Mouse (Mus musculus) forebrain, embryonic 10.5 days (tissue): ENCODE measurements at regions not wholly inside any gene's neighbourhood (a gene's known extent, or its start where the extent isn't known, plus 50 kb on each side); places are given as distances from the start of the nearest gene placed in this dataset.

Experiments used
- DNase-seq: peaks from one replicate; pipeline ENCODE4 v3.0.0-alpha.2; 2017; ENCODE audit warnings: low spot score; ENCODE audit errors: extremely low spot score
- H3K27ac ChIP-seq: fragments of 300-500 bp; sonication (generic); 2 replicates; pipeline ENCODE4 v1.5.1; 2016; ENCODE audit warnings: mild to moderate bottlenecking
- H3K27me3 ChIP-seq: fragments of 300-500 bp; sonication (generic); 2 replicates; pipeline ENCODE4 v1.6.1; 2016; ENCODE audit warnings: mild to moderate bottlenecking; ENCODE audit not compliant: poor library complexity, severe bottlenecking
- H3K36me3 ChIP-seq: fragments of 300-500 bp; sonication (generic); replicated peaks from 2 replicates; pipeline ENCODE4 v1.6.1; 2016; ENCODE audit warnings: mild to moderate bottlenecking, moderate library complexity
- H3K4me1 ChIP-seq: fragments of 300-500 bp; sonication (generic); 2 replicates; pipeline ENCODE4 v1.6.1; 2016
- H3K4me3 ChIP-seq: fragments of 300-500 bp; sonication (generic); 2 replicates; pipeline ENCODE4 v1.5.1; 2016; ENCODE audit warnings: mild to moderate bottlenecking, moderate library complexity
- H3K9me3 ChIP-seq: fragments of 300-500 bp; sonication (generic); 2 replicates; pipeline ENCODE4 v1.6.1; 2016; ENCODE audit warnings: mild to moderate bottlenecking, moderate library complexity
- WGBS: fragments of 180-500 bp; shearing (Covaris S2); methylation state at CpG from one replicate; pipeline ENCODE4 v1.1.7; 2016; 5-methylcytosine and 5-hydroxymethylcytosine counted together

DNA sequence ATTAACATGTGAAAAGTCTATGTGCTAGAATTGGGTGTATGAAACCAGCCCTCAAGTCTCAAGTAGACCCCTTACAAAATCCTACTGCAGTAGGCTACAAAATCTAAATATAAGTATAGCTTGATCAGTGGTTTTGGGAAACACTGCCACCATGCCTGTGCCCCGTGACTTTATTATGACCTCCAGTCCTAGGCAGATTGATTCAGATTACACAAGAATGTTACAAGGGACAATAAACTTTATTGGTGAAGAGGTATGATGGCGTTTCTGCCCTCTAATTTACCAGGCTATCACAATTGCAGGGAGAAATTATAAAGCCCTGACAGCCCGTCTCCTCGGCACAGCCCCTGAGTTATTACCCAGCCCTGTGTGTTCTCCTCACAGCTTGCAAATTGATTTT is 337.4 kb upstream of the Arglu1 start:
- no peak for DNase-seq
- H3K4me1 ChIP-seq, result peaks cover 28% of the 10 kb centered on the region
- 79% methylated on average over 4 of the region's 4 CpGs for WGBS
- H3K4me3 ChIP-seq, result no peak overlapping the region
- H3K36me3 ChIP-seq, result no peaks in the 10 kb centered on the region
- no peaks in the 10 kb centered on the region for H3K9me3 ChIP-seq
- no peak overlapping the region for H3K27ac ChIP-seq
- peaks cover 12% of the 10 kb centered on the region; the same call in 1 of the 2 replicates for H3K27me3 ChIP-seq

DNA sequence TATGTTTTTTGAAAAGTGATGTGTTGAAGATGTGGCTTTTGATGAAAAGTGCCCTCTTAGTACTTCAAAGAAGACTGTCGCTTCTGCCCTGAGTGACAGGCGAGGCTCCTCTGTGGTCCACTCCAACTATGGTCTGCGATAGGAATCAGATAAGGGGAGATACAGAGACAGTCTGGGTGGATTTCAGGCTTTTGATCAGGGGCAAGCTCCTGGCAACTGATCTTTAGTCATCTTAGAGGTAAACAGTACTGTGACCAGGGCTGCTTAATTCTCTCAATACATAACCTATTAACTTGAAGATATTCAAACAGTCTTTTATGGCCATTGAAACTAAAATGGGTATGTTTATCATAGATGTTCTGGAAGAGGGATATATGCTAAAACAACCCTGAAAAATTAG is 335.6 kb upstream of the Arglu1 start:
- no peak for DNase-seq
- no peak overlapping the region for H3K4me3 ChIP-seq
- peaks cover 12% of the 10 kb centered on the region; the same call in 1 of the 2 replicates for H3K27me3 ChIP-seq
- H3K4me1 ChIP-seq, result peaks cover 17% of the 10 kb centered on the region
- 94% methylated on average over 3 of the region's 3 CpGs for WGBS
- no peaks in the 10 kb centered on the region for H3K36me3 ChIP-seq
- H3K27ac ChIP-seq, result no peak overlapping the region
- H3K9me3 ChIP-seq, result no peaks in the 10 kb centered on the region

DNA sequence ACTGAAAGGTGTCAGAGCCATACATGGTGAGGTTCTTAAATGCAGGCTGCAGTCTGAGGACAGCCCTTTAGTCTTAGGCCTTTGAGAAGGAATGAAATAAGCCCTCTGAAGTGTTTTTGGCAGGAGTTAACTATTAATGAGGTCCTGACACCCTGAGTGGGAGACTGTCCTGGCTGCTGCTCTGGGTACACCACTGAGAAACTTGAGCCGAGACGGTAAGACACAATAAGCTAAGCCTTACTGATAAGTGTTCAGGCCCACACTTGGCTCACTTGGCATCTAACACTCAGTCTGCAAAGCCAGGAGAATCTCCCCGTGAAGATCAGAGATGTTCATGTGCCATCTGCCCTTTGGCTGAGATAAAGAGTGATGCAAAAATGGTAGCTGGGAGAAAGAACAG is 335.1 kb upstream of the Arglu1 start:
- Histone ChIP-seq H3K4me1 (peaks cover 12% of the 10 kb centered on the region), H3K27ac (no peak overlapping the region), H3K27me3 (peaks cover 12% of the 10 kb centered on the region; the same call in 1 of the 2 replicates), H3K36me3 (no peaks in the 10 kb centered on the region), H3K9me3 (no peaks in the 10 kb centered on the region), H3K4me3 (no peak overlapping the region)
- DNase-seq, result no peak
- WGBS, result 86% methylated on average over 3 of the region's 3 CpGs

DNA sequence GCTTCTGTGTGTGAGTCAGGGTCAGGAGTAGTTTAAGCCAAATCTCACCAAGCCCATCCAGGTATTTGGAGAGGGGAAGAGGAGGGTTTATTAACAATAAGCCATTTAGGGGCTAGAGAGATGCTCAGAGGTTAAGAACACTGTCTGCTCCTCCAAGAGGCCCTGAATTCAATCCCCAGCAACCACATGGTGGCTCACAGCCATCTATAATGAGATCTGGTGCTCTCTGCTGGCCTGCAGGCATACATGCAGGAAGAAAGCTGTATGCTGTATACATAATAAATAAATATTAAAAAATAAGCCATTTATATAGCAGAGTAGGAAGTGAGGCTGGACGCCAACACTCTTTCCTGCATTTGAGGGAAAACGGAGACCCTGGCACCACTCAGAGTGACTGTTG is 330.4 kb upstream of the Arglu1 start:
- 86% methylated on average over 2 of the region's 2 CpGs for WGBS
- DNase-seq, result no peak
- Histone ChIP-seq H3K4me3 (no peak overlapping the region), H3K27ac (no peak overlapping the region), H3K9me3 (no peaks in the 10 kb centered on the region), H3K27me3 (no peaks in the 10 kb centered on the region), H3K36me3 (no peaks in the 10 kb centered on the region), H3K4me1 (no peaks in the 10 kb centered on the region)

DNA sequence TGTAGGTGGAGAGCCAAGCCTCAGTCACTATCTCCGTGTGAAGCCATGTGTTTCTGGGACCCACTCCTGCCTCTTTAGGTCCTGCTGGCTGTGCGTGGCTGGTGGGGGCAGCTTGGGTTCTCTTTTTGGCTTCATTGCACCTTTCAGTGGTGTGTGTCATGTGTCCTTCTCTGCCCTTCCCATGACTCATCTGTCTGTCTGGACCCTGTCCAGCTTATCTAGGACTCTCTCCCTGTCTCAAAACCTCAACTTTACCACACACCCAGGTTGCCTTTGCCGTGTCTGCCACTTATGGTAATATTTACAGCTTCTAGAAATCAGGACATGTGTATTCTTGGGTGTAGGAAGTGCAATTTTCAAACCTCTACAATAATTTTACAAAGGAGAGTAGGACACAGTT is 329.9 kb upstream of the Arglu1 start:
- 92% methylated on average over 3 of the region's 3 CpGs for WGBS
- DNase-seq, result no peak
- Histone ChIP-seq H3K27ac (no peak overlapping the region), H3K27me3 (no peaks in the 10 kb centered on the region), H3K9me3 (no peaks in the 10 kb centered on the region), H3K4me1 (no peaks in the 10 kb centered on the region), H3K36me3 (no peaks in the 10 kb centered on the region), H3K4me3 (no peak overlapping the region)

DNA sequence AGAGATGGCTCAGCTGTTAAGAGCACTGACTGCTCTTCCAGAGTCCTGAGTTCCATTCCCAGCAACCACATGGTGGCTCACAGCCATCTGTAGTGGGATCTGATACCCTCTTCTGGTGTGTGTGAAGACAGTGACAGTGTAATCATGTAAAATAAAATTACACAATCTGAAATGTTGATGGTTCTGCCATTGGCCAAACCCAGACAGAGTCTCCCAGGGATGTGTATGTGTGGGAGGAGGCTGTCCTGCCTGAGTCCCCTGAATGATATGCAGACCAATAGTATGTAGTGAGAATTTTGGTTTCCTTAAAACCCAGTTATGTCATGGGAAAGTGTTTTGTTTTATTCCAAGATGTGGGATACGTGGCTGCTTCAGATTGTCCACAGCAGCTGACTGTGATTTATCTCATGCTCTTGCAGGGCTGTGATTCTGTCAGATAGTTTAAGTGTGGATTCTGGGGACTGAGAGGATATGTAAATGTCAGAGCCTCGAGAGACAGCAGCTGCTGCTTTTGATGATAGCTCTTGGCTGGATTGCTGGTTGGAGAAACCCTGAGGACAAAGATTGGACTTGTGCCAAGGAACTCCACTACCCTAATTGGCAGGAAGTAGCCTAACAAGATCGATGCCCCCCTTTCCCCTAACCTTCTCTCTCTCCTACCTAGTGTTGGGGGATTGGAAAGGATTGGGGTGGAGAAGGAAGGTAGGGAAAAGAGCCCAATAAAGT is 321.6 kb upstream of the Arglu1 start:
- Histone ChIP-seq H3K4me3 (no peak overlapping the region), H3K27ac (no peak overlapping the region), H3K4me1 (peaks cover 6% of the 10 kb centered on the region; the same call in 1 of the 2 replicates), H3K27me3 (no peaks in the 10 kb centered on the region), H3K9me3 (no peaks in the 10 kb centered on the region), H3K36me3 (no peaks in the 10 kb centered on the region)
- 75% methylated on average over 3 of the region's 3 CpGs for WGBS
- DNase-seq, result no peak

DNA sequence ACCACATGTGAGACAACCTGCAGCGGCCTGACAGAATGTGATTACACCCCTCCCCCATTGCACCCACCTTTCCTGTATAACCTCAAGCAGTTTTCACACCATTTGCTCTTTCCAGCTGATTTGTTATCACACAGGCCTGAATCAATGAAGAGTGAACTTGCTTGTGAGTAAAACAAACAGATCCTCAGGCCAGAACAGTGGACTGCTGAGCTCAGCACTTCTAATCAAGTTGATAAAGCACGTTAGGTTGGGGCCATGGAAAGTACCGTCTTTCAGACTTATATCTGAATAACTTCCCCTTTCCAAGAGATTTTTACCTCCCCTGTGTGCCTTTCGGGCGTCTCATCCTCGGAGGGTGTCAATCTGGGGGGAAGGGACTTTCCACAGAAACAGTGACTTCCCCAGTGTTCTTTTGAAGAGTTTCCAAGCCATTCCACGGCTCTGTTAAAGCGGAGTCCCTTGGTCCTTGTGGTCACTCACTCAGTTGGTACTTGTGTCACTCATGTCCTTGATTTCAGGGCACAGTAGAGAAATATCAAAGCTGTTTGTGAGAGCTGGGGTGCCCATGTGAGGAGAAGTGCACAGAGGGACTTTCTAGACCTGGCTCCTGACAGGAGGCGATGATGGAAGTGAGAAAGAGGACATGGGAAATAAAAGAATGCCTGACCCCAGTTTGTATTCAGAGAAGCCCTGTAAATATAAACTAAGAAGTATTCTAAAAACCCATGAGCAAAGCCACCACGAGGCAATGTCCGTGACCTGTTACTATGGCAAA is 317.9 kb upstream of the Arglu1 start:
- peaks cover 6% of the 10 kb centered on the region; the same call in 1 of the 2 replicates for H3K4me1 ChIP-seq
- H3K27ac ChIP-seq, result no peak overlapping the region
- H3K4me3 ChIP-seq, result no peak overlapping the region
- H3K36me3 ChIP-seq, result no peaks in the 10 kb centered on the region
- no peak for DNase-seq
- 85% methylated on average over 11 of the region's 11 CpGs for WGBS
- H3K27me3 ChIP-seq, result no peaks in the 10 kb centered on the region
- no peaks in the 10 kb centered on the region for H3K9me3 ChIP-seq

DNA sequence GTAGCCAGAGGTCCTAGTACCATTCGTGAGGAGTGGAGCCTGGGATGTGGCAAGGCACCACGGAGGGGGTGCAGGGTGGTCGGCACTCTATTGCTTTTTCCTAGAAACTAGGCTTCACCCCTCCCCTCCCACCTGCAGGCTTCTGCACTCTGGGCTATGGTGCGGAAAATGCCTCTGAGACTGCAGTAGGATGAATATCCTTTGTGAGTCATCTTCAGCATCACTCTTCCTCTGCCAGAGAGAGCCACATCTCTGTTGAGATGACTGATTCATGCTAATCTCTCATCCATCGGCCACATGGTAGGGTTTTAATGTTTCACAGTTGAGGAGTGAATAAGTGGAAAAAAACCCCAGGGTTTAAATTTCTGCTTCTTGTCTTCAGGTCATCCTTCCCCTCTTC is 309.6 kb upstream of the Arglu1 start:
- Histone ChIP-seq H3K9me3 (no peaks in the 10 kb centered on the region), H3K27me3 (0 out of 2 replicates have a peak, but pooled peaks cover 11% of the 10 kb centered on the region), H3K36me3 (no peaks in the 10 kb centered on the region), H3K4me1 (peaks cover 11% of the 10 kb centered on the region), H3K4me3 (no peak overlapping the region), H3K27ac (no peak overlapping the region)
- WGBS, result 81% methylated on average over 5 of the region's 5 CpGs
- DNase-seq, result no peak

DNA sequence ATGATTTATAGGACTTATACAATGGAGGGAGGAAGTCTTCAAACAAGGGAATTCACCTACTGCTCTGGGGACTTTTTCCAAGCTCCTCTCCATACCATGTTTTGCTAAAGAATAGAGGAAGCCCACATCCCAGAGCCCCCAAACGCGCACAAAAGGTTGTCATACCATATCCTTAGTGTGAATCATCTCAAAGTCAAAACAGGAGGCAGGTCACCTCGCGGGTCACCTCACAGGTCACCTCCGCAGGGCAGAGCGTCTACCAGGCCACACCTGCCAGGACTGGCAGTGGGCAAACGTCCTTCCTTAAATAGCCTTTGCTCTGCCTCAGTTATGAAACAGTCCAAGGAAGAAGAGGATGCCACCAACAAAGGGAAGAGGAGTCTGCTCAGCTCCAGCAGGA is 307.3 kb upstream of the Arglu1 start:
- H3K9me3 ChIP-seq, result no peaks in the 10 kb centered on the region
- no peaks in the 10 kb centered on the region for H3K36me3 ChIP-seq
- no peak overlapping the region for H3K27ac ChIP-seq
- no peak for DNase-seq
- H3K4me3 ChIP-seq, result no peak overlapping the region
- peaks cover 19% of the 10 kb centered on the region; the same call in 1 of the 2 replicates for H3K27me3 ChIP-seq
- H3K4me1 ChIP-seq, result peaks cover 30% of the 10 kb centered on the region
- WGBS, result 74% methylated on average over 7 of the region's 7 CpGs

DNA sequence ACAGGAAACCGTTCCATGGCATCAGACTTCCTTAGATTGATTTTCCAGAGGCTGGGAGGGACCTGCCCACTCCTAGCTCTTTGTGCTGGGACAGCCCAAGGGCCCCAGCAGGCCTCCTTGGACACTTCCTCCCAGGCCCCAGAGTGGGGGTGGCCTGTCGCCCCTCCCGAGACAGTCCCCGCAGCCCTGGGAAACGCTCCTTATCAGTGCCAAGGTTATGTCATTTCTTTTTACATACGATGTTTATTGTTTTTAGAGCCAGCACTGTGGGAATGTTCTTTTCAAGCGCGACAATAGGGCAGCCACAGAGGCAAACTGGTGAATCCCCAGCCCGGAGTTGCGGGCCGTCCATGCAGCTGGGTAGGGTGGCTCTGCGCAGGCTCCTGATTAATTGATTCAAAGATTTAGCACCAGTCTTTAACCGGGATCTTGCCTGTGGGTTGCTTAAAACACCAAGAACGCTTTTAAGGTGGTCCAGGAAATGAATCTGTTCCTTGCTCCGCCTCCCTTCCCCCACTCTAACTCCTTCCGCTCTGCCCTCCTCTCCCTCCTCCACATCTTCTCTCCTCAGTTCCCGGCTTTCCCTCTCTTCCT is 304.4 kb upstream of the Arglu1 start:
- Histone ChIP-seq H3K27ac (peak overlapping the region; percentile 86), H3K36me3 (no peaks in the 10 kb centered on the region), H3K27me3 (peaks cover 36% of the 10 kb centered on the region), H3K4me3 (peak overlapping the region; percentile 48), H3K4me1 (peaks cover 51% of the 10 kb centered on the region), H3K9me3 (no peaks in the 10 kb centered on the region)
- peak; percentile 54 for DNase-seq
- under 1% methylated on average over 17 of the region's 17 CpGs for WGBS

DNA sequence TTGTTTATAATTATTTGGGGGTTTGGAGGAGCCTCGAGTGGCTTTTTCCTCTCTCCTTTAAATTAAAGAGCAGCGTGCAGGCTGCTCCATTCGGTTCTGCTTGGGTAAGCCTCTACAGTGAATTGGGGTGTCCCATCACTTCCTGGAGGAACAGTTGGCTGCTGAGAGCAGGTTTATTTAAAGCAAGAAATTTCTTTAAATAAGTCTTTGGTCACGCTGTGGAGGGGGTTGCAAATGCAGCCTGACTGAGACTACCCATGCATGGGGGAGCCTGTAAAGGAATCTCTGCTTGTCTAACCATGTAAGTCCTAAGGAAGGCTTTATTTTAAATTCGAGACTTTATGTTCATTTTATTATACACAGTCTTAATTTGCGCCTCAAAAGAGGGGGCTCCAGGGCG is 303.7 kb upstream of the Arglu1 start:
- H3K27ac ChIP-seq, result peak overlapping the region; percentile 86
- no peak for DNase-seq
- H3K9me3 ChIP-seq, result no peaks in the 10 kb centered on the region
- 17% methylated on average over 7 of the region's 7 CpGs for WGBS
- H3K4me3 ChIP-seq, result peak overlapping the region; percentile 48
- H3K4me1 ChIP-seq, result peaks cover 51% of the 10 kb centered on the region
- H3K27me3 ChIP-seq, result peaks cover 36% of the 10 kb centered on the region
- no peaks in the 10 kb centered on the region for H3K36me3 ChIP-seq

DNA sequence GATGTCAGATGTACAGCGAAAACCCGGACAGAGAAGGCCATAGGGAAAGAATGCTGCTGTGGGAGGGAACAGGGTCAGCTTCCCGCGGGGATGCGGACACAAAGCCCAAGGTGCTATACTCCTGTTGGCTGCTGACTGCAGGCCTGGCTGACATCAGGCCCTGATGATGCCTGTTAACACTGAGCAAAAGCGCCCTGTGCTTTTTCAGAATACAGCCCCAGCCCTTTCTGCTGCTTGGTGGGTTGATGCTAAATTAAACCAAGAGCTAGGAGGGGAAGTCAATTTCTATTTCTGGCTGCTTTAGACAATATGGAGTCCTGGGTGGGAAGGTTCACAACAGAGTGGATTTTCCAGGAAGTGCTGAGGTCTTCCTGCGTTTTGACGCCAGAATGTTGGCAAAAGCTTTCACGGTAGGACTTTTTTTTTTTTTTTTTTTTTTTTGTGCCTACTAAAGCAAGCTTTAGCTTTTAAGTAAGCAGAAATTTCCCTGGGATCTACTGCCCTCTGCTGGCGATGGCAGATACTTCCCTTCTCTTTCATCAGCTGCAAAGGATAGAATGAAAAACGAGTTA is 302.2 kb upstream of the Arglu1 start:
- Histone ChIP-seq H3K27me3 (peaks cover 41% of the 10 kb centered on the region), H3K27ac (peak overlapping the region; percentile 80), H3K4me1 (peaks cover 53% of the 10 kb centered on the region), H3K36me3 (no peaks in the 10 kb centered on the region), H3K9me3 (peaks cover 8% of the 10 kb centered on the region; the same call in 1 of the 2 replicates), H3K4me3 (peak overlapping the region; percentile 22; the same call in 1 of the 2 replicates)
- peak; percentile 82 for DNase-seq
- 7% methylated on average over 11 of the region's 11 CpGs for WGBS
